Mouse (Mus musculus) adrenal gland, adult 8-10 months (tissue): ENCODE data around the gene Tmem273. TPM values are rescaled to one million over a fixed set of nuclear protein-coding genes. Genes with fewer than 3 reads are reported as not detected.

Experiments used
- DNase-seq: peaks from one replicate; pipeline ENCODE4 v3.0.0; 2022
- total RNA-seq, 4 experiments: library from RNA; stranded (reverse); gene quantifications; 2 replicates each; pipeline ENCODE4 v1.2.4; 2022

The Tmem273 gene
- total RNA-seq, 4 experiments from 2014 or later: 2.0 to 5.7 (median 3.3) TPM

DNA sequence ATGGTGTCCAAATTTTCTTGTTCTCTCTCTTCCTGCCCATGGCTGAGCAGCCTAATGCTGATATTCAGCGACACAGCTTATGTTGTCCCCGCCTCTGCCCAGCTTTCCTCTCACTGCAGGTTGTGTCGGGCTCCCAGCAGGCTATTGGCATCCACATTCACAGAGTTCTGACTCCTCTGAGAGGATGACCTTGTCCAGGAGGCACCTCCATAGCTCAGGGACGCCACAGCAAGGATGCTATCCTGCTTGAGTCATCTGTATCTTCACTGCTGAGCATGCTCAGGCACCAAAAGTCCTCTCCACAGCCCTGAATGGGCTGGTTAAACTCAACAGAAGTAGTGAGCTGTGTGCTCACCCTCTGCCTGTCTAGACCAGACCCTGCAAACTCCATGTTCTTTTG lies 29.2 kb downstream of the Tmem273 start:
- DNase-seq: no peak

DNA sequence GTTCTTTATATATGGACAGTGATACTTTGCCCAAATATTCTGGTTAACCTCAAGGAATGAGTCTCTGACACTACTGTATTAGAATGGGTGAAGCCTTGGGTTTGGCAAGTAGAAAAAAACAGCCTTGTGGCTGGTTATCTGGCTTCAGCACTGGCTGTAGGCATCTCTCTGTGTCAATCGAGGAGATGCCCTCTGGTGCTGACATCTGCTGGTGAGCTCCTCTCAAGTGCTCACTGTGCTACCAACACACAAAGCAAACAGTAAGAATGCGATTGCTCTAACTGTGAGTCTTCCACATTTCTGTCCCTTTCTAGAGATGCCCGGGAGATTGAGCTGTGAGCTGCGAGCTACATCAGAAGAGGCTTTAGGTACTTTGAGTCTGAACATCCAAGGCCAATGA lies 30.8 kb downstream of the Tmem273 start:
- no peak for DNase-seq

DNA sequence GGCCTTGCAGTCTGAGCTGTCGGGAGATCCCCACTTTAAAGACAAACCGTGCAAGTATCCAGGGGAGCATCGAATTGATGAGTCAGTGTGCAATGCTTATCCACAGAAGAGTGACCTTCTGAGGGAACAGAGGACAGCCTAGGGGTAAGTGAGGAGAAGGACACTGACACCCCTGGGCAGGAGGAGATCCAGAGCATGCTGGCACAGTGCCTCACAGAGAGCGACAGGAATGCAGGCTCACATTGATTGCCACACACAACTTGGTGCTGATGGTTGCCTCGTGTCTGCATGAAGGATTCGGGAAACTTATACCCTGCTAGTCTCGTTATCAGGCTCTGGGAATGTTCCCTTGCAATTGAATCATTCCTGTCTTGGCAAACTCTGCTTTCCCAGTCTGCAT lies 31.5 kb downstream of the Tmem273 start:
- peak; percentile 84 for DNase-seq

DNA sequence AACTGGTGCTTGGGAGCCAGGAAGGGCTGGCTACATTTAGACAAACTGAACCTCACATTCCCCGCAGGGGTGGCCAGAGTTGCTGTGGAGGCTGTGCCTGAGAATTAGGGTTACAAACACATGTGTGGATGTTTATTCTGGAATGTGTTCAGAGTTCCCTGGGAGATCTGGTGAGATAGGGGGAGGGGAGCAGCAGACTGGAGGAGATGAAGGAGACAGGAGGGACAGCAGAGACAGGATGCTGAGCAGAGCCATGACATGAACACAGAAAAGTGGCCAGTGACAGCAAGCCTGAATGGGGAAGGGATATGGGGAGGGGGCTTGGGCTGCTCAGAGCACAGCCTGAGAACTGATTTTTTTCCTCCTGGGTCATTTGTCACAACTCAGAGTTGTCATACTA lies 33.5 kb downstream of the Tmem273 start:
- DNase-seq: no peak

- no peak for DNase-seq
Observed at GRCm38 (mm10) chr14:32822812-32823211, 37.0 kb downstream of the Tmem273 start.

- DNase-seq: no peak
Observed at GRCm38 (mm10) chr14:32823861-32824260, 38.1 kb downstream of the Tmem273 start.

DNA sequence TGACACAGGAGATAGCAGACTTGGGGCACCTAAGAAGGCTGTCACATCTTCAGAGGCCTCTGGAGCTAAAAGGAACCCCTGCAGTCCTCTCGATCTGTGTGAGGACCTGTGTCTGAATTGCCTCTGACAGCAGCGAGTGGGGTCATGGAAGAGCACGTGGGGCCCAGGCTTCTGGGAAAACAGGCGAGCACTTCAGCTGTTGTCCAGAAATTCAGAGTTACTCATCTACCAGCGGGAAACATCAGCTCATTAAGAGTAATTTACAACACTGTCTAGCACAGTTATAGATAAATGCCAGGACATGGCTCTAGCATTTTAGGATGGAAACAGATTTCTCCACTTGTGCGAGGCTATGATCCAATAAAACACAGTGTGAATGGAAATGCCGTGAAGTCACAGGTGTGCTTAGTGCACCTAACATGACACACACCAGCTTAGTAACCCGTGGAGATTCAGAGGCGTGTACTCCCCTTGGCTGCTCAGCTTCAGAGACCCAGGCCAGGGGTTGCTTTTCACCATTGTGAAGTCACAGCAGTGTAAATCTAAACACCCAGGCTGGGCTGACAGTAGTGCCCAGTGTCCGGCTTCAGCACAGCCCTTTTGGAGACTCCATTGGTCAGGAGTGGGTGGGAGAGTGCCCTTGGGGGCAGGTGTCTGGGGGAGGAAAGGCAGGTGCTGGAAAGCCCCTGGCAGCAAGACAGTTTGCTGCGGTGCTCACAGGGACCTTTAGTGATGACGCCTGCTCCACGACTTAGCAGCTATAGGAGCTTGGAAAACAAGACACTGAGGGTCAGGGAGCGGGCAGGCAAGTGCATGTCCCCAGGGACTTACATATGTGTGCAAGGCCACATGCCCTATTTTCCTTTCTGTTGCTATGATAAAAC lies 38.7 kb downstream of the Tmem273 start:
- no peak for DNase-seq

GRCm38 (mm10) chr14:32825426-32826032 lies 39.8 kb downstream of the Tmem273 start:
- DNase-seq: no peak

DNA sequence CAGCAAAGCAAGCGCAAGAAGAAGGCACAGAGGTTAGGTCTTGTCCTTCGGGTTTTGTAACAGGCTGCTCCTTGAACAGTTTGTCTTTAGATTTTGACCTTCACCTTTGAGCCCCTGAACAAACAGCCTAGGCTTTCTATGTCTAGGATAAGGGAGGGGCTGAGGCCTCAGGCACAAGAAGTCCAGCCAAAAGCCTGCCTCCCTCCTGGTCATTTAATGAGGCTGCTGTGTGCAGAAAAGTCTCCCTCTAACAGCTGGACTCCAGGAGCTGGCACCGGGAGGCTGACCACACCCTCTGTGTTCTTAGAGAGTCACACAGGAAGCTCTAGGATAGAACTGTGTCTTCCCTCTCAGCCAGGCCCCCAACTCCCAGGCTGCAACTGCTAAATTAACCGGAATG lies 41.4 kb downstream of the Tmem273 start:
- no peak for DNase-seq

GRCm38 (mm10) chr14:32827994-32828650 lies 42.4 kb downstream of the Tmem273 start:
- DNase-seq: no peak

DNA sequence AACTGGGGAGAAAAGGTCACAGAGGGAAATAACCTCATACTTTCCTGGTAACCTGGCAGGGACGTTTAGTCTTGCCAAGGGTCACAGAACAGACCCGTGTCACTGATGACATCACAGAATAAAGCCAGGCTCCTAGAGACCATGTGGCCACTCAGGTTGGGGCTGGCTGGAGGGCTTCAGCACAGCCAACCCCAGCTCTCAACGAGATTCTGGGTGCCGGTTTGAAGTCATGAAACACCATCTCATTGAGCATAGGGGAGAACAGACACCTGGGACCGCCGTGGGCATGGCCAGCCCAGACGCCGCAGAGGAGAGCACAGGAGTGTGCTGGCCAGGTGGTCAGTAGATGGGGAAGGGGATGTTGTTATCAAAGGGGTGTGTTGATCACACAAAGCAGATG lies 48.1 kb downstream of the Tmem273 start, which contains the start of gene Fam170b:
Fam170b (plus strand) TSS at position 116 of the 400 bp plus-strand sequence.
- DNase-seq: no peak

DNA sequence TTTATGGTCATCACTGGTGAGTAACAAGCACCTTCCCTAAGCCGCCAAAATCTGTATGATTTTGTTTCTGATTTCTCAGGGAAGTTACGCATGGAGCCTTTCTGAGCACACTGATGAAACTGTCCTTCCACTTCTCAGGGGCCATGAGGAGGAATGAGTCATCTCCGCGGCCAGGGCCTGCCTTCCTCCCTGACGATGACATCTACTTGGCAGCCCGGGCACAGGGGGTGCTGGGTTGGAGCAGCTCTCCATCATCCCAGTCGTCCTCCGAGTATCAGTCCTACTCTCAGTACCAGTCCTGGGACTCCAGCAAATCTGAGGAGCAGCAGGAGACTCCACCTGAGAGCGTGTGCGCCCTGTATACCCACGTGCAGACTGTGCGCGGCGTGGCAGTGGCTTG lies 49.4 kb downstream of the Tmem273 start:
- DNase-seq: peak; percentile 63

- DNase-seq: no peak
Observed at GRCm38 (mm10) chr14:32835596-32835995, 49.8 kb downstream of the Tmem273 start.

DNA sequence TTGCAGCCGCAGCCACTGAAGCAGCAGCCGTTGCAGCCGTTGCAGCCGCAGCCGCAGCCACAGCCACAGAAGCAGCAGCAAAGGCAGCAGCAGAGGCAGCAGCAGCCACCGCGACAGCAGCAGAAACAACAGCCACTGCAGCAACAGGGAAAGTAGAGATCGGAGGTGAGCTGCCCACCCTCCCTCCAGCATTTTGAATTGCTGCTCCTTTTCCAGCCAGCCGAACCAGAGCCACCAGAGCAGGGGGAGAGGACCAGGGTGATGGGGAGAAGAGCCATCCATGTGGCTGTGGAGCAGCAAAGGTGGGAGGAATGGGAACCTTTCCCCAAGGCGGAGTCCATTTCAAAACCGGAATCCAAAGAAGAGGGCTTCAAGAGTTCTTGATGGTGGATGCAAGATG lies 50.4 kb downstream of the Tmem273 start:
- DNase-seq: no peak

DNA sequence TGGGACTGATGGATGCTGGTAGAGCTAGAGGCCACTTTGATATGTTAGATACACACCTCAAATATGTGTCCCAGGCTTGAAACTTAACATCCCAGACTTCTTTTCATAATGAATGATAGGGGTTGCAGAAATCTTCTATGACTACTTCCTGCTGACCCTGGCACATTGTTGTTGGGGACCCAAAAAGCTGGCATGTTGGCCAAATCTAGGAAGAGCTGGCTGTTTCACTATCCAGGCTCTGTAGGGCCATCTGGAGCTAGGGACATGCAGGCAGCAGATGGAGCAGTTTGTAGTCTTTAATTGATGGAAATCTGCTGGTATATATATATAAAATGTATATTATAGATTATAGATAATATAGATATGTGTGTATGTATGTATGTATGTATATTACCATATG lies 56.3 kb downstream of the Tmem273 start:
- DNase-seq: no peak

DNA sequence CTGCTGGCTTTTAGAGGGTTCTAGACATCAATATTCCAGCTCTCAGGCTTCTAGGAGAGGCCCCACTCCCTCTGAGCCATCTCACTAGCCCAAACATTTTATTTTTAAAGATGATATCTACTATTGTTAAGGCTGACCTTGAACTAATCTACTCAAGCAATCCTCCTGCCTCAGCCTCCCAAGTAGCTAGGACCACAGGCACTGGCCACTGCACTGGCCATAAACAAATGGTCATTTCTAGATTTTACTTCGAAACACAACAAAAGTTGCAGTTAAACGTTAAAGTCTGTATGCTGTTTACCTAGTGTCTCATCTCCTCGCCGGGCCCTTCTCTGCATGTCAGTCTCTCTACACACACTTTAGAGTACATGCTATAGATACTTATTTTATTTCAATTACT lies 68.3 kb downstream of the Tmem273 start:
- no peak for DNase-seq

DNA sequence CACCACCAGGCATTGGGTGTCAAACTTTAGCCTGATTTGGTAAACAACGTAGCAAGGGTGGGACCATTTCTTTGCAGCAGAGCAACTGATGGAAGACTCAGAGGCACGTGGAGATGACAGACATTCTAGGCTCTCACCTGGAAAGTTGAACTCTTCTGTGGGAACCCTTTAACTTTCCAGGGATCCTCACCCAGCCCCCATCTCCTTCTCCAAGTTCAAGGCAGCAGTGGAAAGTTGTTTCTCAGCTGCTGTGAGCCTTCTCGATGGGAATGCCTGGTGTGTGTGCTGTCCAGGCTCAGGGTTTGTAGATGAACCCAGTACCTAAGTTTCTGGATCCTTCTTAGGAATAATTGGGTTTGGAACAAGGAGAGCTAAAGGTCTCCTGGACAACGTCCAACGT lies 70.5 kb downstream of the Tmem273 start:
- DNase-seq: no peak

GRCm38 (mm10) chr14:32856681-32857328 lies 71.0 kb downstream of the Tmem273 start, which contains the start of gene Vstm4:
Gene Vstm4, plus strand, starts transcription at chr14:32856756.
- DNase-seq: peak; percentile 52

DNA sequence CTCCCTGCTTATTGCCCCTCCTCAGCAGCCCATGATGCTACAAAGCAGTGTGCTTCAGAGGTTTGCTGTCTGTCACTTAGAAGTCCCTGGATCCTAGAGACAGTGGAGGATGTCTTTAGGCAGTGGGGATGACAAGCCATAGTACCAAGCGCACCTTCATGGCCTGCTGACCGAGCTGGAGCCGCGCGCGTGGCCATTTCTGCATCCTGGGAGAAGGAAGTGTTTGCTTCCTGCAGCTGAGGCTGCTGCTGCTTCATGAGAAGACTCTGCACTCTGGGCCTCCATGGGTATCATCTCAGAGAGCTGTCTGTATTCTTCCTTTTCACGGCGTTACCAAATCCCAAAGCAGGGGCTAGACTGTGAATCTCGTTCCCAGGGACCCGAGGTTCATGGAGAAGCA lies 72.6 kb downstream of the Tmem273 start:
- DNase-seq: no peak

- no peak for DNase-seq
Observed at GRCm38 (mm10) chr14:32858941-32859510, 73.3 kb downstream of the Tmem273 start.

- DNase-seq: no peak
Observed at GRCm38 (mm10) chr14:32859831-32860569, 74.2 kb downstream of the Tmem273 start.

- DNase-seq: no peak
Observed at GRCm38 (mm10) chr14:32861149-32861581, 75.4 kb downstream of the Tmem273 start.
